Mouse (Mus musculus) CH12.LX (cell line): ENCODE measurements around the gene Ccdc93. TPM values are rescaled to one million over a fixed set of nuclear protein-coding genes. Genes with fewer than 3 reads are reported as not detected.

Experiments used
- DNase-seq: peaks from one replicate; pipeline ENCODE4 v3.0.0-alpha.2; 2013; ENCODE audit errors: extremely low read depth
- H3K27ac ChIP-seq: 2 replicates; pipeline ENCODE4 v1.5.1; 2012; ENCODE audit warnings: low read depth, mild to moderate bottlenecking, control low read depth, moderate library complexity; ENCODE audit not compliant: insufficient read depth
- H3K27me3 ChIP-seq: replicated peaks from 2 replicates; pipeline ENCODE3; 2012; ENCODE audit warnings: inconsistent platforms
- H3K36me3 ChIP-seq, 2 experiments: replicated peaks in 1 of 2; 2 replicates each; pipeline versions ENCODE3 to v1.6.1; 2012; ENCODE audit warnings: inconsistent platforms in 1 of 2, low read length in 1 of 2, mild to moderate bottlenecking in 1 of 2, mixed read lengths in 1 of 2, moderate library complexity in 1 of 2; ENCODE audit not compliant: control insufficient read depth in 1 of 2, insufficient read depth in 1 of 2
- H3K4me1 ChIP-seq, 2 experiments: 2 replicates each; pipeline ENCODE4 v1.6.1; 2012; ENCODE audit warnings: inconsistent platforms in 1 of 2, moderate library complexity in 1 of 2; ENCODE audit not compliant: insufficient read depth in 2 of 2, control insufficient read depth in 1 of 2
- H3K4me2 ChIP-seq: 2 replicates; pipeline ENCODE4 v1.6.1; 2012; ENCODE audit warnings: low read depth, mild to moderate bottlenecking, control low read depth; ENCODE audit not compliant: poor library complexity, insufficient read depth, severe bottlenecking
- H3K4me3 ChIP-seq, 3 experiments: fragments of 150-350 bp in 1 of 3; sonication (generic) in 1 of 3; replicated peaks in 1 of 3; 2 replicates each; pipeline versions ENCODE3 to v1.5.1; 2011 to 2012; ENCODE audit warnings: low read depth in 2 of 3, low read length in 2 of 3, mild to moderate bottlenecking in 2 of 3, moderate library complexity in 2 of 3, control low read depth in 1 of 3, improper control_type of control experiment in 1 of 3, inconsistent platforms in 1 of 3, mixed read lengths in 1 of 3; ENCODE audit not compliant: poor library complexity in 1 of 3
- H3K79me2 ChIP-seq: replicated peaks from 2 replicates; pipeline ENCODE4 v1.6.1; 2012; ENCODE audit warnings: mild to moderate bottlenecking, moderate library complexity; ENCODE audit not compliant: control insufficient read depth, poor library complexity, insufficient read depth, severe bottlenecking; ENCODE audit errors: extremely low read depth
- H3K9ac ChIP-seq: 2 replicates; pipeline ENCODE4 v1.6.1; 2012; ENCODE audit warnings: low read depth, mild to moderate bottlenecking, control low read depth, moderate library complexity; ENCODE audit not compliant: insufficient read depth
- H3K9me3 ChIP-seq: replicated peaks from 2 replicates; pipeline ENCODE3; 2012; ENCODE audit warnings: low read length, inconsistent platforms, mixed read lengths
- BHLHE40 ChIP-seq: IDR thresholded peaks from 2 replicates; pipeline ENCODE4 v1.6.1; 2011; ENCODE audit warnings: mild to moderate bottlenecking, low read depth, low read length, improper control_type of control experiment
- CHD2 ChIP-seq: IDR thresholded peaks from 2 replicates; pipeline ENCODE4 v1.6.1; 2011; ENCODE audit warnings: low read length, improper control_type of control experiment
- ELF1 ChIP-seq: IDR thresholded peaks from 2 replicates; pipeline ENCODE4 v1.6.1; 2014; ENCODE audit warnings: low read depth, mild to moderate bottlenecking, inconsistent platforms, low read length, improper control_type of control experiment
- HCFC1 ChIP-seq: IDR thresholded peaks from 2 replicates; pipeline ENCODE4 v1.6.1; 2012; ENCODE audit warnings: low read depth, mild to moderate bottlenecking, inconsistent platforms, low read length, improper control_type of control experiment
- KAT2A ChIP-seq: IDR thresholded peaks from 2 replicates; pipeline ENCODE4 v1.6.1; 2012; ENCODE audit warnings: low read length, improper control_type of control experiment, inconsistent platforms; ENCODE audit not compliant: insufficient replicate concordance
- MAFK ChIP-seq: IDR thresholded peaks from 2 replicates; pipeline ENCODE4 v1.6.1; 2011; ENCODE audit warnings: low read length, improper control_type of control experiment; ENCODE audit not compliant: insufficient replicate concordance
- MAX ChIP-seq: IDR thresholded peaks from 2 replicates; pipeline ENCODE4 v1.6.1; 2011; ENCODE audit warnings: low read length, improper control_type of control experiment
- MAZ ChIP-seq: IDR thresholded peaks from 2 replicates; pipeline ENCODE4 v1.6.1; 2012; ENCODE audit warnings: low read depth, mild to moderate bottlenecking, inconsistent platforms, low read length, improper control_type of control experiment, moderate library complexity
- MEF2A ChIP-seq: IDR thresholded peaks from 2 replicates; pipeline ENCODE4 v1.6.1; 2014; ENCODE audit warnings: low read depth, mild to moderate bottlenecking, inconsistent platforms, low read length, improper control_type of control experiment, borderline replicate concordance
- MXI1 ChIP-seq: IDR thresholded peaks from 2 replicates; pipeline ENCODE4 v1.6.1; 2011; ENCODE audit warnings: mild to moderate bottlenecking, low read depth, low read length, improper control_type of control experiment
- MYC ChIP-seq: IDR thresholded peaks from 2 replicates; pipeline ENCODE4 v1.6.1; 2011; ENCODE audit warnings: low read depth, mild to moderate bottlenecking, improper control_type of control experiment, low read length
- NELFE ChIP-seq: IDR thresholded peaks from 2 replicates; pipeline ENCODE4 v1.6.1; 2011; ENCODE audit warnings: low read depth, low read length, improper control_type of control experiment
- NRF1 ChIP-seq: IDR thresholded peaks from 2 replicates; pipeline ENCODE4 v1.6.1; 2014; ENCODE audit warnings: low read depth, mild to moderate bottlenecking, inconsistent platforms, low read length, improper control_type of control experiment, moderate library complexity
- POLR2A ChIP-seq: IDR thresholded peaks from 2 replicates; pipeline ENCODE4 v1.6.1; 2011; ENCODE audit warnings: low read depth, mild to moderate bottlenecking, improper control_type of control experiment, low read length
- RCOR1 ChIP-seq: conservative IDR thresholded peaks from 2 replicates; pipeline ENCODE4 v1.6.1; 2012; ENCODE audit warnings: low read depth, mild to moderate bottlenecking, inconsistent platforms, low read length, improper control_type of control experiment
- SMC3 ChIP-seq: IDR thresholded peaks from 2 replicates; pipeline ENCODE4 v1.6.1; 2011; ENCODE audit warnings: low read depth, low read length, improper control_type of control experiment
- TBP ChIP-seq: conservative IDR thresholded peaks from 2 replicates; pipeline ENCODE4 v1.6.1; 2011; ENCODE audit warnings: low read depth, low read length, improper control_type of control experiment
- TCF12 ChIP-seq: IDR thresholded peaks from 2 replicates; pipeline ENCODE4 v1.6.1; 2014; ENCODE audit warnings: low read depth, mild to moderate bottlenecking, inconsistent platforms, low read length, improper control_type of control experiment
- ZC3H11A ChIP-seq: IDR thresholded peaks from 2 replicates; pipeline ENCODE4 v1.6.1; 2012; ENCODE audit warnings: low read depth, mild to moderate bottlenecking, inconsistent platforms, low read length, improper control_type of control experiment
- ZKSCAN1 ChIP-seq: IDR thresholded peaks from 2 replicates; pipeline ENCODE4 v1.6.1; 2012; ENCODE audit warnings: low read depth, inconsistent platforms, low read length, improper control_type of control experiment, borderline replicate concordance
- dilution Hi-C: fragments of 300-500 bp; cut with MboI; formaldehyde crosslinking; loops from 2 replicates; pipeline ENCODE4 v1.14.3; 2020; ENCODE audit warnings: low sequenced_read_pairs; ENCODE audit not compliant: extremely low pct_unique_long_range_greater_than_20kb, extremely low pct_ligation_motif_present
- in situ Hi-C: fragments of 300-500 bp; cut with MboI; formaldehyde crosslinking; loops from 3 replicates; pipeline ENCODE4 v1.14.3; 2019; ENCODE audit warnings: low sequenced_read_pairs, low pct_ligation_motif_present, low pct_unique_long_range_greater_than_20kb, mixed read lengths
- polyA plus RNA-seq: library from polyadenylated mRNA; unstranded; fragments of >175 nt; gene quantifications from 2 replicates; pipeline ENCODE4 v1.2.1, GENCODE M21; 2012; ENCODE audit warnings: low read depth; ENCODE audit not compliant: insufficient read length
- total RNA-seq, 2 experiments: library from RNA; depleted of rRNA; stranded (reverse); fragments of 300-350 nt in 1 of 2; fragments of >200 nt in 1 of 2; gene quantifications; 2 replicates each; pipeline ENCODE4 v1.2.3; 2012 to 2014

Ccdc93 gene
- 21.0 and 21.2 TPM in 2 replicates for total RNA-seq (2012; rRNA removed)
- 23.7 and 25.0 TPM in 2 replicates for total RNA-seq (2014; rRNA removed)
- polyA plus RNA-seq = 34.0 and 37.2 TPM in 2 replicates

GRCm38 (mm10) chr1:121430938-121431928 is at the start of gene Ccdc93:
Gene Ccdc93 (plus strand): TSS chr1:121431049.
- Histone ChIP-seq H3K79me2 (peaks cover 17% of the 10 kb centered on the region; the same call in 1 of the 2 replicates), H3K4me3 (peak within 1 kb of the TSS; percentile 88 to 96 (median 94)), H3K9ac (peak within 1 kb of the TSS; percentile 92), H3K4me1 (peaks cover 6 to 43% of the 10 kb centered on the region in 2 experiments), H3K27me3 (no peaks in the 10 kb centered on the region), H3K27ac (0 out of 2 replicates have a peak within 1 kb of the TSS, but pooled peaks have one; percentile 28), H3K4me2 (peak within 1 kb of the TSS; percentile 77), H3K36me3 (peaks cover 8 to 21% of the 10 kb centered on the region in 2 experiments), H3K9me3 (no peaks in the 10 kb centered on the region)
- DNase-seq = peak; percentile 95
- in situ Hi-C loops (no loop called here), dilution Hi-C loops (no loop called here)
- TF ChIP-seq NRF1 (peak; percentile 99), BHLHE40 (peak; percentile 75), HCFC1 (peak; percentile 53), RCOR1 (no peak), CHD2 (peak; percentile 46), MAFK (no peak), POLR2A (peak; percentile 81), ELF1 (peak; percentile 21; the same call in 1 of the 2 replicates), KAT2A (no peak), ZKSCAN1 (no peak), MXI1 (peak; percentile 84), MAX (peak; percentile 26; the same call in 1 of the 2 replicates), TCF12 (peak; percentile 71), TBP (peak; percentile 72), NELFE (peak; percentile 97), MYC (0 out of 2 replicates have a peak, but pooled peaks have one; percentile 3)
- TF ChIP-seq, all 38 proteins: peak for 12

DNA sequence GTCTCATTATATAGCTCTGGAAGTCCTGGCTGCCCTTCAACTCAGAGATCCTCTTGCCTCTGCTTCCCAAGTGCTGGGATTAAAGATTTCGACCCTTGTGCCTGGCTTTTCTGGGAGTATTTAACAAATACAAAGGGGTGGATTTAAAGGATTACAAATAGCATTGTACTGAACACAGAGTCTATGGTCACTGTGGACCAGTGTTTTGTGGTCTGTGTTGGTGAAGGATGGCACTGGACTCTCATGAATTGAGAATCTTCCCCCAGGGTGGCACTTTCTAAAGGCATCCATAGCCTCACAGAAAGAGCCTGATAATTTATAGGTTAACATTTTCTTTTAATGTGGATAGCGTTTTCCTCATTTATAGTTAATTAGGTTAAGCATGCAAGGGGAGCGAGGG is 49.3 kb upstream of the Ccdc93 start:
- no peak overlapping the region for H3K4me2 ChIP-seq
- no peaks in the 10 kb centered on the region for H3K36me3 ChIP-seq
- peaks cover 3 to 16% of the 10 kb centered on the region in 2 experiments; a peak in 3 of 4 replicates for H3K4me1 ChIP-seq
- TF ChIP-seq SMC3 (no peak), NRF1 (no peak), MEF2A (no peak), CHD2 (no peak), ZKSCAN1 (no peak), ZC3H11A (no peak), MAZ (no peak)
- TF ChIP-seq, all 38 proteins: peak for 0
- H3K4me3 ChIP-seq = no peak overlapping the region
- H3K27me3 ChIP-seq = no peaks in the 10 kb centered on the region
- no peak overlapping the region for H3K9ac ChIP-seq
- DNase-seq = no peak
- dilution Hi-C loops (no loop called here), in situ Hi-C loops (no loop called here)
- no peaks in the 10 kb centered on the region for H3K79me2 ChIP-seq
- peaks cover 4% of the 10 kb centered on the region for H3K9me3 ChIP-seq
- H3K27ac ChIP-seq = no peak overlapping the region
